Mouse (Mus musculus) gastrocnemius, adult 18-20 months (tissue): ENCODE measurements at regions not wholly inside any gene's neighbourhood (a gene's known extent, or its start where the extent isn't known, plus 50 kb on each side); places are given as distances from the start of the nearest gene placed in this dataset.

Experiments used
- DNase-seq: peaks from one replicate; pipeline ENCODE4 v3.0.0; 2021; ENCODE audit warnings: low spot score

- DNase-seq = no peak
These were observed 57.0 kb downstream of the Rps29 start for GRCm38 (mm10) chr12:69101965-69102364.

- no peak for DNase-seq
These were observed 64.1 kb downstream of the Rps29 start for GRCm38 (mm10) chr12:69094856-69095255.

- no peak for DNase-seq
These were observed 65.8 kb downstream of the Rps29 start for GRCm38 (mm10) chr12:69093073-69093797.

GRCm38 (mm10) chr12:69087928-69088609, 70.9 kb downstream of the Rps29 start:
- DNase-seq = peak; percentile 18

- DNase-seq = no peak
These were observed 73.3 kb downstream of the Rps29 start for GRCm38 (mm10) chr12:69085522-69086179.

- no peak for DNase-seq
These were observed 74.3 kb downstream of the Rps29 start for GRCm38 (mm10) chr12:69084656-69085055.

- no peak for DNase-seq
These were observed 76.9 kb downstream of the Rps29 start for GRCm38 (mm10) chr12:69082051-69082450.

GRCm38 (mm10) chr12:69039553-69039952, 119.4 kb downstream of the Rps29 start:
- no peak for DNase-seq

GRCm38 (mm10) chr12:69023594-69023993, 135.4 kb downstream of the Rps29 start:
- no peak for DNase-seq

GRCm38 (mm10) chr12:69016705-69017306, 142.2 kb downstream of the Rps29 start:
- DNase-seq = no peak

GRCm38 (mm10) chr12:69005141-69005540, 153.8 kb downstream of the Rps29 start:
- no peak for DNase-seq

GRCm38 (mm10) chr12:69002106-69002505, 156.9 kb downstream of the Rps29 start:
- DNase-seq = no peak

GRCm38 (mm10) chr12:68997259-68997658, 161.7 kb downstream of the Rps29 start:
- DNase-seq = no peak

GRCm38 (mm10) chr12:68996740-68997139, 162.2 kb downstream of the Rps29 start:
- DNase-seq = no peak

GRCm38 (mm10) chr12:68980640-68981039, 178.3 kb downstream of the Rps29 start:
- DNase-seq = no peak

- DNase-seq = no peak
These were observed 178.8 kb downstream of the Rps29 start for GRCm38 (mm10) chr12:68980173-68980572.

- DNase-seq = no peak
These were observed 179.8 kb downstream of the Rps29 start for GRCm38 (mm10) chr12:68979232-68979631.

- no peak for DNase-seq
These were observed 181.7 kb downstream of the Rps29 start for GRCm38 (mm10) chr12:68977276-68977675.

- no peak for DNase-seq
These were observed 211.7 kb downstream of the Rps29 start for GRCm38 (mm10) chr12:68947240-68947639.

GRCm38 (mm10) chr12:68910590-68910989, 248.4 kb downstream of the Rps29 start:
- DNase-seq = no peak

GRCm38 (mm10) chr12:68904770-68905169, 254.2 kb downstream of the Rps29 start:
- no peak for DNase-seq

GRCm38 (mm10) chr12:68889141-68889540, 269.8 kb downstream of the Rps29 start:
- DNase-seq = no peak
